Mouse (Mus musculus) hindbrain, embryonic 15.5 days (tissue): Measurements from ENCODE around the gene Cct4. TPM values are rescaled to one million over a fixed set of nuclear protein-coding genes. Genes with fewer than 3 reads are reported as not detected.

ENCODE experiments used
- ATAC-seq: fragments of 200-750 bp; cut with Nextera tagmentation; 2 replicates; pipeline ENCODE4 v1.8.0; 2017; ENCODE audit warnings: low read depth, moderate number of reproducible peaks, moderate TSS enrichment; ENCODE audit not compliant: low FRiP score
- H3K27ac ChIP-seq: fragments of 300-500 bp; sonication (generic); replicated peaks from 2 replicates; pipeline ENCODE4 v1.5.1; 2015; ENCODE audit warnings: mild to moderate bottlenecking, inconsistent platforms
- H3K27me3 ChIP-seq: fragments of 300-500 bp; sonication (generic); 2 replicates; pipeline ENCODE4 v1.6.1; 2015; ENCODE audit warnings: control low read depth, inconsistent platforms
- H3K36me3 ChIP-seq: fragments of 300-500 bp; sonication (generic); 2 replicates; pipeline ENCODE4 v1.6.1; 2015; ENCODE audit warnings: control low read depth, inconsistent platforms
- H3K4me1 ChIP-seq: fragments of 300-500 bp; sonication (generic); replicated peaks from 2 replicates; pipeline ENCODE4 v1.6.1; 2015; ENCODE audit warnings: control low read depth, inconsistent platforms
- H3K4me2 ChIP-seq: fragments of 300-500 bp; sonication (generic); 2 replicates; pipeline ENCODE4 v1.6.1; 2015; ENCODE audit warnings: moderate library complexity, mild to moderate bottlenecking, inconsistent platforms
- H3K4me3 ChIP-seq: fragments of 300-500 bp; sonication (generic); 2 replicates; pipeline ENCODE4 v1.5.1; 2015; ENCODE audit warnings: mild to moderate bottlenecking, inconsistent platforms
- H3K9ac ChIP-seq: fragments of 300-500 bp; sonication (generic); 2 replicates; pipeline ENCODE4 v1.6.1; 2015; ENCODE audit warnings: inconsistent platforms
- H3K9me3 ChIP-seq: fragments of 300-500 bp; sonication (generic); 2 replicates; pipeline ENCODE4 v1.6.1; 2016; ENCODE audit warnings: control low read depth, inconsistent platforms
- WGBS: fragments of 180-500 bp; shearing (Covaris S2); methylation state at CpG from one replicate; pipeline ENCODE4 v1.1.7; 2015; 5-methylcytosine and 5-hydroxymethylcytosine counted together
- polyA plus RNA-seq: library from polyadenylated mRNA; unstranded; fragments of >200 nt; fragmentation: Nextera tagmentation; extraction: Ambion mirVana; gene quantifications from 2 replicates; pipeline ENCODE4 v1.2.1, GENCODE M21; 2015

Cct4 gene
- polyA plus RNA-seq, 1 experiment from 2014 or later: 259 TPM

GRCm38 (mm10) chr11:22987357-22987756 lies 3.0 kb upstream of the Cct4 start:
- H3K36me3 ChIP-seq: no peaks in the 10 kb centered on the region
- 43% methylated on average over 2 of the region's 2 CpGs for WGBS

GRCm38 (mm10) chr11:22989786-22990185 lies 533 bp upstream of the Cct4 start:
- Histone ChIP-seq H3K36me3 (peaks cover 12% of the 10 kb centered on the region), H3K9ac (peak overlapping the region; percentile 89), H3K27me3 (no peaks in the 10 kb centered on the region), H3K4me3 (peak overlapping the region; percentile 83), H3K4me1 (peaks cover 16% of the 10 kb centered on the region), H3K9me3 (no peaks in the 10 kb centered on the region), H3K27ac (peak overlapping the region; percentile 87), H3K4me2 (peak overlapping the region; percentile 82)
- no peak; the same call in 1 of the 2 replicates for ATAC-seq
- 45% methylated on average over 1 of the region's 1 CpGs for WGBS

More at GRCm38 (mm10) chr11:22987357-22987756, 3.0 kb upstream of the Cct4 start:
- H3K4me2 ChIP-seq: no peak overlapping the region
- no peak overlapping the region for H3K4me3 ChIP-seq
- no peaks in the 10 kb centered on the region for H3K27me3 ChIP-seq
- no peak overlapping the region for H3K9ac ChIP-seq
- H3K27ac ChIP-seq: no peak overlapping the region
- no peaks in the 10 kb centered on the region for H3K9me3 ChIP-seq
- peaks cover 16% of the 10 kb centered on the region for H3K4me1 ChIP-seq
- ATAC-seq: no peak

- Histone ChIP-seq H3K36me3 (peaks cover 25% of the 10 kb centered on the region), H3K27me3 (no peaks in the 10 kb centered on the region), H3K4me3 (peak overlapping the region; percentile 83), H3K27ac (no peak overlapping the region), H3K4me2 (peak overlapping the region; percentile 82), H3K9me3 (no peaks in the 10 kb centered on the region), H3K4me1 (peaks cover 16% of the 10 kb centered on the region), H3K9ac (peak overlapping the region; percentile 89)
- no peak for ATAC-seq
- WGBS: 14% methylated on average over 14 of the region's 14 CpGs
These were observed 1.0 kb downstream of the Cct4 start for GRCm38 (mm10) chr11:22991218-22991835.

GRCm38 (mm10) chr11:22994271-22994670 lies 4.0 kb downstream of the Cct4 start:
- no peak overlapping the region for H3K4me3 ChIP-seq
- no peaks in the 10 kb centered on the region for H3K27me3 ChIP-seq
- peaks cover 45% of the 10 kb centered on the region for H3K36me3 ChIP-seq
- H3K9me3 ChIP-seq: no peaks in the 10 kb centered on the region
- no peak overlapping the region for H3K27ac ChIP-seq
- ATAC-seq: no peak
- 93% methylated on average over 2 of the region's 2 CpGs for WGBS
- H3K9ac ChIP-seq: no peak overlapping the region
- H3K4me1 ChIP-seq: peaks cover 16% of the 10 kb centered on the region
- no peak overlapping the region for H3K4me2 ChIP-seq

DNA sequence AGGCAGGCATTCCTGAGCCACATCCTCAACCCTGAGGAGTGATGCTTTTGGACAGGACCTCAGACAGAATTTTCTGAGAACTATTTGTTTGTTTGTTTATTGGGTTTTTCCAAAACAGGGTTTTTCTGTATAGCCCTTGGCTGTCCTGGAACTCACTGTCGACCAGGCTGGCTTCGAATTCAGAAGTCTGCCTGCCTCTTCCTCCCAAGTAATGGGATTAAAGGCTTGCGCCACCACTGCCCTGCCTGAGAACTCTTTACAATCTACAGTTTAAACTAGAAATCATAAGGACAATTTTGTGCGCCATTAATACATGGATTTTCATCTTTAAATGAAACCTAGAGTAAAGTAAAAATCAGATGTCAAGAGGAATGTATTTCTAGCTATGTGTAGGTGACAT lies 5.1 kb downstream of the Cct4 start:
- 95% methylated on average over 4 of the region's 4 CpGs for WGBS
- H3K27ac ChIP-seq: no peak overlapping the region
- H3K4me2 ChIP-seq: no peak overlapping the region
- H3K4me1 ChIP-seq: peaks cover 16% of the 10 kb centered on the region
- H3K9ac ChIP-seq: no peak overlapping the region
- H3K9me3 ChIP-seq: no peaks in the 10 kb centered on the region
- no peak for ATAC-seq
- peaks cover 56% of the 10 kb centered on the region for H3K36me3 ChIP-seq
- no peaks in the 10 kb centered on the region for H3K27me3 ChIP-seq
- no peak overlapping the region for H3K4me3 ChIP-seq

- Histone ChIP-seq H3K4me2 (no peak overlapping the region), H3K36me3 (peaks cover 77% of the 10 kb centered on the region), H3K9me3 (no peaks in the 10 kb centered on the region), H3K27ac (no peak overlapping the region), H3K27me3 (no peaks in the 10 kb centered on the region), H3K4me3 (no peak overlapping the region), H3K9ac (no peak overlapping the region), H3K4me1 (no peaks in the 10 kb centered on the region)
- no peak for ATAC-seq
- 85% methylated on average over 1 of the region's 1 CpGs for WGBS
These were observed 8.0 kb downstream of the Cct4 start for GRCm38 (mm10) chr11:22998308-22998707.

DNA sequence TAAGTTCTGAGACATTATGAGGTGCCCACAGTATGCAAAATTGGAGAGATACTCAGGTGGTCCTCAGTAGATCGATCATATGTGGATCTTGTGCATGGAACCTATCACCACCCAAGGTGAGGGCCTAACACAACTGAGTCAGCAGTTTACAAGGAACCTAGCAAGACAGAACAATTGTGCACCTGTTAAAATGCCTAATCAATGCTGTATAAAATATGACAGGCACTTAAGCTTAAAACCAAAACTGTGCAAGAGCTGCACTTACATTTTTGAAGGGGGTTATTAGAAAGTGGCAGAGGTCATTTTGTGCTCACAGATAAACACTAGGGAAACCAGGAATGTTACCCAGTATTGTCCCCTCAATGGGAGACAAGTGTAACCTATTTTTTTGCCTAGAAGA lies 15.0 kb downstream of the Cct4 start:
- 91% methylated on average over 1 of the region's 1 CpGs for WGBS
- Histone ChIP-seq H3K4me1 (peaks cover 7% of the 10 kb centered on the region; the same call in 1 of the 2 replicates), H3K27ac (no peak overlapping the region), H3K4me3 (no peak overlapping the region), H3K27me3 (no peaks in the 10 kb centered on the region), H3K36me3 (peaks cover 36% of the 10 kb centered on the region), H3K4me2 (no peak overlapping the region), H3K9ac (no peak overlapping the region), H3K9me3 (no peaks in the 10 kb centered on the region)
- no peak for ATAC-seq

DNA sequence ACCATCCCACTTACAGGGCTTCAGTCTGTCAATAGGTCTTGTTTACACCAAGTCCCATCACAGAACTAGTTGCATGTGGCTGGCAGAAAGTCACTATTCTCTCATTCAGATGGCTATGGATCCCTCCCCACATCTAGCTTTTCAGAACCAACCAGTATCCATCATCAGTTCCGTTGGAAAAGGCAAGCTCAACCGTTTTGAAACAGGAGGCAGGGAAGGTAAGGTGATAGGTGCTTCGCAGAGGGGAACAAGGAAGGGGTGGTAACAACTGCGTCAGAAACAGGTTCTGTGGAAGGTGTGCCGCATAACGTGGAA lies 16.8 kb downstream of the Cct4 start:
- peak; percentile 63; the same call in 1 of the 2 replicates for ATAC-seq
- no peaks in the 10 kb centered on the region for H3K9me3 ChIP-seq
- whole genome bisulfite sequencing: 3% methylated on average over 6 of the region's 6 CpGs

GRCm38 (mm10) chr11:23007481-23008180 lies 17.3 kb downstream of the Cct4 start, which contains the start of gene Fam161a:
Fam161a (plus strand) TSS chr11:23007531.
- ATAC-seq: peak; percentile 94
- H3K9me3 ChIP-seq: no peaks in the 10 kb centered on the region
- peak within 1 kb of the TSS; percentile 96 for H3K27ac ChIP-seq
- peaks cover 7% of the 10 kb centered on the region; the same call in 1 of the 2 replicates for H3K4me1 ChIP-seq
- peaks cover 15% of the 10 kb centered on the region for H3K36me3 ChIP-seq
- no peaks in the 10 kb centered on the region for H3K27me3 ChIP-seq
- H3K9ac ChIP-seq: peak within 1 kb of the TSS; percentile 76
- H3K4me3 ChIP-seq: peak within 1 kb of the TSS; percentile 59
- WGBS: 1% methylated on average over 22 of the region's 22 CpGs
- H3K4me2 ChIP-seq: peak within 1 kb of the TSS; percentile 80

More for the DNA sequence above, 16.8 kb downstream of the Cct4 start:
- Histone ChIP-seq H3K4me3 (peak overlapping the region; percentile 59), H3K4me1 (peaks cover 7% of the 10 kb centered on the region; the same call in 1 of the 2 replicates), H3K27me3 (no peaks in the 10 kb centered on the region), H3K4me2 (peak overlapping the region; percentile 80), H3K36me3 (peaks cover 20% of the 10 kb centered on the region), H3K9ac (peak overlapping the region; percentile 41), H3K27ac (peak overlapping the region; percentile 96)

GRCm38 (mm10) chr11:23008181-23008823 lies 18.0 kb downstream of the Cct4 start:
- ATAC-seq: peak; percentile 95
- H3K9me3 ChIP-seq: no peaks in the 10 kb centered on the region
- H3K4me1 ChIP-seq: peaks cover 7% of the 10 kb centered on the region; the same call in 1 of the 2 replicates
- H3K27me3 ChIP-seq: no peaks in the 10 kb centered on the region; the same call in 1 of the 2 replicates
- H3K36me3 ChIP-seq: peaks cover 12% of the 10 kb centered on the region
- H3K27ac ChIP-seq: peak overlapping the region; percentile 96
- peak overlapping the region; percentile 59 for H3K4me3 ChIP-seq
- under 1% methylated on average over 40 of the region's 40 CpGs for WGBS
- H3K4me2 ChIP-seq: peak overlapping the region; percentile 80
- H3K9ac ChIP-seq: peak overlapping the region; percentile 76

- H3K9ac ChIP-seq: peak overlapping the region; percentile 76; the same call in 1 of the 2 replicates
- peak overlapping the region; percentile 59 for H3K4me3 ChIP-seq
- peak overlapping the region; percentile 96 for H3K27ac ChIP-seq
- peaks cover 7% of the 10 kb centered on the region for H3K36me3 ChIP-seq
- peak overlapping the region; percentile 80 for H3K4me2 ChIP-seq
- H3K27me3 ChIP-seq: no peaks in the 10 kb centered on the region; the same call in 1 of the 2 replicates
- WGBS: 32% methylated on average over 4 of the region's 4 CpGs
- H3K9me3 ChIP-seq: no peaks in the 10 kb centered on the region
- peaks cover 7% of the 10 kb centered on the region; the same call in 1 of the 2 replicates for H3K4me1 ChIP-seq
- ATAC-seq: no peak
These were observed 18.5 kb downstream of the Cct4 start for GRCm38 (mm10) chr11:23008824-23009200.

DNA sequence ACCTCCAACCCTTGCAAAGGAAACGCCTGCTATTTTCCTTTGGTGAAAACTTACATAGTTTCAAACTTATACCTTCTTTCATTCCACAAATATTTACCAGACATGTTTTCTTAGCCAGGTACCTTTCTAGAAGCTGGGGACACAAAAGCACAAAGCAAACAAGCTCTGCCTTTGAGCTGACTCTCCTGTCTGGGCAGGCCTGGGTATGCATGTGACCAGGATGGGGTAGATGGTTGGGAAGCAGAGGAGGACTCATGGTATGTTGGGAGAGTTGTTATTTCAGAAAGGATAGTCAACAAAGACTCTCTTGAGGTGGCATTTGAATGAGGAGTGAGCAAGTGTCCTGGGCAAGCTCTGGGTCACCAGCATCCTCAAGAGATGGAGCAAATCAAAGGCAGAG lies 22.8 kb downstream of the Cct4 start:
- Histone ChIP-seq H3K36me3 (no peaks in the 10 kb centered on the region), H3K4me3 (no peak overlapping the region), H3K9me3 (no peaks in the 10 kb centered on the region), H3K27ac (no peak overlapping the region), H3K9ac (no peak overlapping the region), H3K27me3 (no peaks in the 10 kb centered on the region; the same call in 1 of the 2 replicates), H3K4me1 (no peaks in the 10 kb centered on the region; the same call in 1 of the 2 replicates), H3K4me2 (no peak overlapping the region)
- no peak for ATAC-seq
- 82% methylated on average over 1 of the region's 1 CpGs for WGBS
